Mouse (Mus musculus): ENCODE measurements around the gene Arhgap22.

GRCm38 (mm10) chr14:33364061-33364460 lies 150.2 kb downstream of the Arhgap22 start:
- no peak for TF ChIP-seq CTCF (IDR thresholded peaks at IDR 0.05; ENCODE audit: borderline replicate concordance, insufficient read depth, low read length)
- no peak for TF ChIP-seq POLR2A (IDR thresholded peaks at IDR 0.05; ENCODE audit: low read depth, low read length)
